Mouse (Mus musculus): Measurements from ENCODE around the gene Nf1. TPM values are rescaled to one million over a fixed set of nuclear protein-coding genes. Genes with fewer than 3 reads are reported as not detected.
A peak's percentile ranks its signal among the peaks of the same experiment; 100 is the strongest.

The Nf1 gene
- polyA plus RNA-seq, 1 experiment from 2014 or later, result 8.8 TPM

GRCm38 (mm10) chr11:79577741-79578140 lies 238.2 kb downstream of the Nf1 start:
- H3K27me3 ChIP-seq (replicated peaks; ENCODE audit: control insufficient read depth, insufficient read depth, low read length), result no peaks in the 10 kb centered on the region
- no peaks in the 10 kb centered on the region for H3K4me1 ChIP-seq (ENCODE audit: control insufficient read depth, insufficient read depth, low read length)
- H3K4me2 ChIP-seq (ENCODE audit: low read depth, low read length), result no peak overlapping the region
- H3K9me3 ChIP-seq (ENCODE audit: control insufficient read depth, low read length), result no peaks in the 10 kb centered on the region
- no peak overlapping the region for H3K9ac ChIP-seq (ENCODE audit: low read depth, low read length)
- ATAC-seq (ENCODE audit: low read depth) (no peak), DNase-seq (ENCODE audit: low spot score) (peak; percentile 70)
- H3K4me3 ChIP-seq (ENCODE audit: low read depth, low read length), result no peak overlapping the region
- 54% methylated on average over 5 of the region's 5 CpGs for WGBS
- H3K36me3 ChIP-seq (ENCODE audit: control insufficient read depth, insufficient read depth, low read length), result peaks cover 51% of the 10 kb centered on the region
- no peak overlapping the region for H3K27ac ChIP-seq (replicated peaks; ENCODE audit: low read depth, low read length)

- H3K9ac ChIP-seq (ENCODE audit: low read depth, low read length), result peak overlapping the region; percentile 11; the same call in 1 of the 2 replicates
- no peak overlapping the region for H3K4me2 ChIP-seq (ENCODE audit: low read depth, low read length)
- H3K9me3 ChIP-seq (ENCODE audit: control insufficient read depth, low read length), result no peaks in the 10 kb centered on the region
- H3K27ac ChIP-seq (replicated peaks; ENCODE audit: low read depth, low read length), result no peak overlapping the region
- 43% methylated on average over 4 of the region's 4 CpGs for WGBS
- no peak for ATAC-seq (ENCODE audit: low read depth)
- peaks cover 26% of the 10 kb centered on the region for H3K36me3 ChIP-seq (ENCODE audit: control insufficient read depth, insufficient read depth, low read length)
- H3K4me1 ChIP-seq (ENCODE audit: control insufficient read depth, insufficient read depth, low read length), result no peaks in the 10 kb centered on the region
- no peak for DNase-seq (ENCODE audit: low spot score)
- no peaks in the 10 kb centered on the region for H3K27me3 ChIP-seq (replicated peaks; ENCODE audit: control insufficient read depth, insufficient read depth, low read length)
- no peak overlapping the region for H3K4me3 ChIP-seq (ENCODE audit: low read depth, low read length)
These were observed 241.2 kb downstream of the Nf1 start for GRCm38 (mm10) chr11:79580660-79581059.

GRCm38 (mm10) chr11:79581257-79581656 lies 241.8 kb downstream of the Nf1 start:
- H3K9me3 ChIP-seq (ENCODE audit: control insufficient read depth, low read length), result no peaks in the 10 kb centered on the region
- no peak overlapping the region for H3K4me3 ChIP-seq (ENCODE audit: low read depth, low read length)
- H3K9ac ChIP-seq (ENCODE audit: low read depth, low read length), result no peak overlapping the region
- no peak for DNase-seq (ENCODE audit: low spot score)
- H3K4me2 ChIP-seq (ENCODE audit: low read depth, low read length), result no peak overlapping the region
- no peak for ATAC-seq (ENCODE audit: low read depth)
- WGBS, result 81% methylated on average over 6 of the region's 6 CpGs
- H3K27me3 ChIP-seq (replicated peaks; ENCODE audit: control insufficient read depth, insufficient read depth, low read length), result no peaks in the 10 kb centered on the region
- no peak overlapping the region for H3K27ac ChIP-seq (replicated peaks; ENCODE audit: low read depth, low read length)
- no peaks in the 10 kb centered on the region for H3K4me1 ChIP-seq (ENCODE audit: control insufficient read depth, insufficient read depth, low read length)
- peaks cover 22% of the 10 kb centered on the region for H3K36me3 ChIP-seq (ENCODE audit: control insufficient read depth, insufficient read depth, low read length)

- peak; percentile 83 for DNase-seq (ENCODE audit: low spot score)
- peak; percentile 76 for ATAC-seq (ENCODE audit: low read depth)
These were observed 244.7 kb downstream of the Nf1 start for GRCm38 (mm10) chr11:79584191-79584590.

GRCm38 (mm10) chr11:79589317-79590075 lies 250.0 kb downstream of the Nf1 start:
- Histone ChIP-seq H3K27me3 (replicated peaks; ENCODE audit: control insufficient read depth, insufficient read depth, low read length) (peaks cover 35% of the 10 kb centered on the region), H3K4me2 (ENCODE audit: low read depth, low read length) (no peak overlapping the region)

More at GRCm38 (mm10) chr11:79584191-79584590, 244.7 kb downstream of the Nf1 start:
- WGBS, result 6% methylated on average over 5 of the region's 5 CpGs
- Histone ChIP-seq H3K9ac (ENCODE audit: low read depth, low read length) (no peak overlapping the region), H3K9me3 (ENCODE audit: control insufficient read depth, low read length) (no peaks in the 10 kb centered on the region), H3K4me1 (ENCODE audit: control insufficient read depth, insufficient read depth, low read length) (no peaks in the 10 kb centered on the region), H3K4me2 (ENCODE audit: low read depth, low read length) (no peak overlapping the region), H3K36me3 (ENCODE audit: control insufficient read depth, insufficient read depth, low read length) (peaks cover 5% of the 10 kb centered on the region), H3K27me3 (replicated peaks; ENCODE audit: control insufficient read depth, insufficient read depth, low read length) (peaks cover 5% of the 10 kb centered on the region; the same call in 1 of the 2 replicates), H3K4me3 (ENCODE audit: low read depth, low read length) (no peak overlapping the region), H3K27ac (replicated peaks; ENCODE audit: low read depth, low read length) (no peak overlapping the region)

GRCm38 (mm10) chr11:79590664-79591590 lies 251.4 kb downstream of the Nf1 start, which contains the start of gene Rab11fip4:
Gene Rab11fip4, plus strand, starts transcription at chr11:79591212.
- Histone ChIP-seq H3K4me2 (ENCODE audit: low read depth, low read length) (peak within 1 kb of the TSS; percentile 90), H3K9me3 (ENCODE audit: control insufficient read depth, low read length) (no peaks in the 10 kb centered on the region), H3K27me3 (replicated peaks; ENCODE audit: control insufficient read depth, insufficient read depth, low read length) (peaks cover 35% of the 10 kb centered on the region), H3K4me3 (ENCODE audit: low read depth, low read length) (peak within 1 kb of the TSS; percentile 59), H3K9ac (ENCODE audit: low read depth, low read length) (peak within 1 kb of the TSS; percentile 69), H3K36me3 (ENCODE audit: control insufficient read depth, insufficient read depth, low read length) (no peaks in the 10 kb centered on the region), H3K4me1 (ENCODE audit: control insufficient read depth, insufficient read depth, low read length) (peaks cover 6% of the 10 kb centered on the region; the same call in 1 of the 2 replicates), H3K27ac (replicated peaks; ENCODE audit: low read depth, low read length) (no peak within 1 kb of the TSS)
- DNase-seq (ENCODE audit: low spot score) (peak; percentile 64), ATAC-seq (ENCODE audit: low read depth) (peak; percentile 66)
- 3% methylated on average over 30 of the region's 98 CpGs for WGBS

More at GRCm38 (mm10) chr11:79589317-79590075, 250.0 kb downstream of the Nf1 start:
- Histone ChIP-seq H3K9me3 (ENCODE audit: control insufficient read depth, low read length) (no peaks in the 10 kb centered on the region), H3K4me1 (ENCODE audit: control insufficient read depth, insufficient read depth, low read length) (peaks cover 6% of the 10 kb centered on the region; the same call in 1 of the 2 replicates), H3K9ac (ENCODE audit: low read depth, low read length) (no peak overlapping the region), H3K36me3 (ENCODE audit: control insufficient read depth, insufficient read depth, low read length) (no peaks in the 10 kb centered on the region), H3K4me3 (ENCODE audit: low read depth, low read length) (no peak overlapping the region), H3K27ac (replicated peaks; ENCODE audit: low read depth, low read length) (no peak overlapping the region)
- no peak for DNase-seq (ENCODE audit: low spot score)
- WGBS, result 43% methylated on average over 14 of the region's 14 CpGs
- ATAC-seq (ENCODE audit: low read depth), result no peak

- H3K4me3 ChIP-seq (ENCODE audit: low read depth, low read length), result peak overlapping the region; percentile 59
- H3K36me3 ChIP-seq (ENCODE audit: control insufficient read depth, insufficient read depth, low read length), result no peaks in the 10 kb centered on the region
- no peak overlapping the region for H3K27ac ChIP-seq (replicated peaks; ENCODE audit: low read depth, low read length)
- H3K9ac ChIP-seq (ENCODE audit: low read depth, low read length), result peak overlapping the region; percentile 69
- no peaks in the 10 kb centered on the region for H3K9me3 ChIP-seq (ENCODE audit: control insufficient read depth, low read length)
- 28% methylated on average over 5 of the region's 5 CpGs for WGBS
- DNase-seq (ENCODE audit: low spot score), result no peak
- ATAC-seq (ENCODE audit: low read depth), result no peak
- peaks cover 35% of the 10 kb centered on the region for H3K27me3 ChIP-seq (replicated peaks; ENCODE audit: control insufficient read depth, insufficient read depth, low read length)
- H3K4me2 ChIP-seq (ENCODE audit: low read depth, low read length), result peak overlapping the region; percentile 90
- peaks cover 6% of the 10 kb centered on the region; the same call in 1 of the 2 replicates for H3K4me1 ChIP-seq (ENCODE audit: control insufficient read depth, insufficient read depth, low read length)
These were observed 252.1 kb downstream of the Nf1 start for GRCm38 (mm10) chr11:79591591-79591975.

GRCm38 (mm10) chr11:79593495-79593894 lies 254.0 kb downstream of the Nf1 start:
- DNase-seq (ENCODE audit: low spot score), result peak; percentile 71
- H3K4me1 ChIP-seq (ENCODE audit: control insufficient read depth, insufficient read depth, low read length), result peaks cover 6% of the 10 kb centered on the region; the same call in 1 of the 2 replicates

More at GRCm38 (mm10) chr11:79593495-79593894, 254.0 kb downstream of the Nf1 start:
- H3K36me3 ChIP-seq (ENCODE audit: control insufficient read depth, insufficient read depth, low read length), result no peaks in the 10 kb centered on the region
- ATAC-seq (ENCODE audit: low read depth), result peak; percentile 69; the same call in 1 of the 2 replicates
- whole genome bisulfite sequencing, result 28% methylated on average over 11 of the region's 11 CpGs
- no peak overlapping the region for H3K27ac ChIP-seq (replicated peaks; ENCODE audit: low read depth, low read length)
- no peak overlapping the region for H3K4me3 ChIP-seq (ENCODE audit: low read depth, low read length)
- no peak overlapping the region for H3K4me2 ChIP-seq (ENCODE audit: low read depth, low read length)
- H3K27me3 ChIP-seq (replicated peaks; ENCODE audit: control insufficient read depth, insufficient read depth, low read length), result peaks cover 32% of the 10 kb centered on the region
- no peaks in the 10 kb centered on the region for H3K9me3 ChIP-seq (ENCODE audit: control insufficient read depth, low read length)
- H3K9ac ChIP-seq (ENCODE audit: low read depth, low read length), result no peak overlapping the region

All from embryonic facial prominence, embryonic 14.5 days (tissue).